Mouse (Mus musculus) embryo, embryonic 10 days (tissue): ENCODE data around the gene Gm20816.
"Not testable (repeated sequence)": the region's sequence is repeated elsewhere in the genome, so short reads cannot be mapped to it uniquely, and the experiment has no call there.

Experiments used
- DNase-seq: peaks from one replicate; pipeline ENCODE4 v3.0.0-alpha.2; 2015; ENCODE audit warnings: low spot score

Gene Gm20816

DNA sequence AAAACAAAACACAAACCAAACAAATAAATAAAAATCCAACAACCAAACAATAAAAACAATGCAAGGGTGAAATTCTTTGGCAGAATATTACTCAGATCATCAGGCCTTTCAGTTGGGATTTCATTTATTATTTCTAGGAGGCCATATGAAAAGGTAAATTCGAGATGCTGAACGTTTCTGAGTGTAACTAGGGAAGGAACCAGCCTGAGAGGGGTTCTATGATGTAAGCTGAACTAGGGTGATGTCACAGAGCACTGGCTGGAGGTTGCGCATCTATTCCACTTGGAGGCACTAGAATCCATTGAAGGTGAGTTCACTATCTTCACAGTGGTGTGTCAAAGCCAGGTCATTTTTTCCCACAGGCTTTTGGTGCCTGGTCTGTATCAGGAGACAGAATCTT is at the start of gene Gm20816:
Gm20816 (plus strand) TSS at position 301 of the 400 bp plus-strand sequence.
- not testable (repeated sequence) for DNase-seq
